9 mouse cellular contexts compared by ENCODE assay signal in genomic region chr2:170912589-170913223, GRCm38 (mm10).
A peak's percentile ranks its signal among the peaks of the same experiment; 100 is the strongest.
DNase-seq lines count a peak whose midpoint lies in the region; ATAC-seq and TF ChIP-seq lines count a peak whose summit lies in the region.
"Had no signal": no experiment of that assay in that cellular context is flagged by ENCODE, and none has a peak within 500 bp of the region (broad histone marks: within the 10 kb centered on the region; RNA-seq: fewer than 3 reads in every experiment).

No protein-coding gene starts in this region.

- H3K9ac ChIP-seq in forebrain, embryonic 14.5 days (ENCODE audit: low read length), result no peak overlapping the region

- peak; percentile 5 for DNase-seq in cerebellum, adult 11 months
- DNase-seq in thymus, postnatal 0 days (ENCODE audit: low spot score), result peak; percentile 23
- no peak for DNase-seq in thymus, adult 2 months
- peak; percentile 90 for DNase-seq in forebrain, embryonic 14.5 days (ENCODE audit: low spot score)
- DNase-seq in kidney, postnatal 36 days, result peak; percentile 30 to 64
- peak; percentile 22 for DNase-seq in lung, postnatal 25 days (ENCODE audit: low spot score)
- no peak for DNase-seq in thymus, postnatal 36 days

- TF ChIP-seq POLR2A in thymus, adult 2 months (IDR thresholded peaks at IDR 0.05; ENCODE audit: control insufficient read depth, extremely low read depth, insufficient read depth, low read length, poor library complexity), result no peak

- TF ChIP-seq CTCF in thymus, adult 2 months (IDR thresholded peaks at IDR 0.05; ENCODE audit: borderline replicate concordance, control insufficient read depth, extremely low read depth, insufficient read depth, low read length, poor library complexity), result no peak

- no peak overlapping the region for H3K27ac ChIP-seq in thymus, adult 2 months (ENCODE audit: control insufficient read depth, insufficient read depth, low read length)
- no peak overlapping the region for H3K27ac ChIP-seq in forebrain, embryonic 14.5 days (ENCODE audit: low read depth, low read length)

- no peak for ATAC-seq in cerebellum, adult (ENCODE audit: insufficient number of reproducible peaks, low FRiP score, low TSS enrichment)
- ATAC-seq in forebrain, embryonic 14.5 days, result no peak

- no peaks in the 10 kb centered on the region for H3K36me3 ChIP-seq in thymus, adult 2 months (ENCODE audit: control insufficient read depth, insufficient read depth, low read length)
- no peaks in the 10 kb centered on the region for H3K36me3 ChIP-seq in forebrain, embryonic 14.5 days (ENCODE audit: control insufficient read depth, insufficient read depth, low read length)

- WGBS in thymus, adult 2 months, result 54% methylated on average over 13 of the region's 13 CpGs
- WGBS in forebrain, embryonic 14.5 days, result 49% methylated on average over 13 of the region's 13 CpGs

- H3K4me3 ChIP-seq in thymus, adult 2 months (ENCODE audit: control insufficient read depth, insufficient read depth, low read length), result no peak overlapping the region
- no peak overlapping the region for H3K4me3 ChIP-seq in forebrain, embryonic 14.5 days (ENCODE audit: low read depth, low read length)
- H3K4me3 ChIP-seq: erythroblast, embryonic 14.5 days had no signal

- no peaks in the 10 kb centered on the region for H3K9me3 ChIP-seq in forebrain, embryonic 14.5 days (replicated peaks; ENCODE audit: control insufficient read depth, low read length)

- no peak overlapping the region for H3K4me2 ChIP-seq in forebrain, embryonic 14.5 days (ENCODE audit: low read length)

- no peaks in the 10 kb centered on the region for H3K4me1 ChIP-seq in thymus, adult 2 months (replicated peaks; ENCODE audit: control insufficient read depth, insufficient read depth, low read length)
- H3K4me1 ChIP-seq in forebrain, embryonic 14.5 days (ENCODE audit: control insufficient read depth, insufficient read depth, low read length), result peaks cover 5% of the 10 kb centered on the region; the same call in 1 of the 2 replicates

- H3K27me3 ChIP-seq in thymus, adult 2 months (ENCODE audit: control insufficient read depth, insufficient read depth, low read length), result no peaks in the 10 kb centered on the region
- H3K27me3 ChIP-seq in forebrain, embryonic 14.5 days (replicated peaks; ENCODE audit: control insufficient read depth, insufficient read depth, low read length), result no peaks in the 10 kb centered on the region

Comparison
In these comparisons a context has a peak if more than half of its experiments do, and no peak if none do; other contexts are left out.
1. DNase-seq: peak in cerebellum, adult 11 months (single experiment), thymus, postnatal 0 days (single experiment), forebrain, embryonic 14.5 days (single experiment), kidney, postnatal 36 days (2 of 2) and lung, postnatal 25 days (single experiment); none in thymus, adult 2 months (single experiment) and thymus, postnatal 36 days (0 of 2).